Mouse (Mus musculus) G1E (cell line): ENCODE measurements around the gene Eif4e2. TPM values are rescaled to one million over a fixed set of nuclear protein-coding genes. Genes with fewer than 3 reads are reported as not detected.

Experiments used
- ATAC-seq: 2 replicates; pipeline ENCODE4 v1.8.0; 2016; ENCODE audit warnings: mild to moderate bottlenecking; ENCODE audit not compliant: insufficient number of reproducible peaks, poor library complexity, low FRiP score, severe bottlenecking; ENCODE audit errors: extremely low read depth
- DNase-seq: peaks from one replicate; pipeline ENCODE4 v3.0.0; 2012; ENCODE audit warnings: low spot score
- H3K27me3 ChIP-seq: 2 replicates; pipeline ENCODE4 v1.6.1; 2012; ENCODE audit warnings: mild to moderate bottlenecking, low read length, inconsistent platforms; ENCODE audit not compliant: insufficient read depth
- H3K36me3 ChIP-seq: replicated peaks from 2 replicates; pipeline ENCODE3; 2012; ENCODE audit warnings: mild to moderate bottlenecking, inconsistent platforms
- H3K4me1 ChIP-seq: 2 replicates; pipeline ENCODE4 v1.6.1; 2012; ENCODE audit warnings: low read depth, low read length, inconsistent platforms, mixed read lengths; ENCODE audit not compliant: insufficient read depth
- H3K4me3 ChIP-seq: 2 replicates; pipeline ENCODE4 v1.5.1; 2012; ENCODE audit warnings: low read depth, mild to moderate bottlenecking, inconsistent platforms, low read length, moderate library complexity, mixed read lengths
- H3K9me3 ChIP-seq: replicated peaks from 2 replicates; pipeline ENCODE4 v1.6.1; 2012; ENCODE audit warnings: inconsistent platforms
- CTCF ChIP-seq: IDR thresholded peaks from 2 replicates; pipeline ENCODE4 v1.5.1; 2012; ENCODE audit warnings: low read depth, low read length, inconsistent platforms, mixed read lengths
- GATA1 ChIP-seq: IDR thresholded peaks from 2 replicates; pipeline ENCODE4 v1.6.1; 2012; ENCODE audit warnings: borderline replicate concordance, low read length, inconsistent platforms, mixed read lengths
- GATA2 ChIP-seq: IDR thresholded peaks from 2 replicates; pipeline ENCODE4 v1.6.1; 2012; ENCODE audit warnings: low read depth, low read length, inconsistent platforms, borderline replicate concordance
- POLR2AphosphoS5 ChIP-seq: IDR thresholded peaks from 2 replicates; pipeline ENCODE4 v1.6.1; 2012; ENCODE audit warnings: low read depth, low read length, inconsistent platforms; ENCODE audit not compliant: insufficient replicate concordance
- TAL1 ChIP-seq: conservative IDR thresholded peaks from 2 replicates; pipeline ENCODE4 v1.6.1; 2012; ENCODE audit warnings: low read depth, low read length, inconsistent platforms, mixed read lengths
- polyA plus RNA-seq: library from polyadenylated mRNA; stranded (reverse); fragments of >175 nt; gene quantifications from 2 replicates; pipeline ENCODE4 v1.2.3, GENCODE M21; 2012
- total RNA-seq, 2 experiments: library from RNA; stranded (forward) in 1 of 2; stranded (reverse) in 1 of 2; fragments of 200-1000 nt in 1 of 2; fragments of >200 nt in 1 of 2; fragmentation: Nextera tagmentation in 1 of 2; gene quantifications; 2 replicates each; pipeline ENCODE4 v1.2.3; 2014 to 2017

Gene Eif4e2
- total and polyA plus RNA-seq, 3 experiments, result 36.0 to 265 (median 104) TPM

DNA sequence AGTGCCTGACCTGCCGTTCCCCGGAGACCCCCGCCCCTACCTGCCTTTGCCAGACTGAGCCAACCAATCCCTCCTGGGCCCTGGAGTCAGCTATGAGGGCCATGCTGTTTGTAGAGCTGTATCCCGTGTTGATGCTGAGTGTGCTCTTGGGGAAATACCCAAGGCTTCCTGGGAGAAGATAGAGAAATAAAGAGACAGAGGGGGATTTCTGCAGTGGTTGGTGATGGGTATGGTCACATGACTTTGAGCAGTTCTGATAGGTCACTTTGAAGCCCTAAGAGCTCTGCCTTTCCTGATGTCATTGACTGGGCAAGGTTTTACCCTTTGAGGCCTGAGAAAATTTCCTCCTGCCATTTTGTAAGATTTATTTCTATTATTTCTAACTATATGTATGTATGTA is 2.3 kb upstream of the Eif4e2 start:
- TF ChIP-seq TAL1, result no peak
- H3K4me3 ChIP-seq, result no peak overlapping the region
- H3K27me3 ChIP-seq, result peaks cover 20% of the 10 kb centered on the region
- no peak for DNase-seq
- no peak for ATAC-seq
- peaks cover 29% of the 10 kb centered on the region for H3K4me1 ChIP-seq
- H3K9me3 ChIP-seq, result no peaks in the 10 kb centered on the region
- peaks cover 17% of the 10 kb centered on the region for H3K36me3 ChIP-seq

DNA sequence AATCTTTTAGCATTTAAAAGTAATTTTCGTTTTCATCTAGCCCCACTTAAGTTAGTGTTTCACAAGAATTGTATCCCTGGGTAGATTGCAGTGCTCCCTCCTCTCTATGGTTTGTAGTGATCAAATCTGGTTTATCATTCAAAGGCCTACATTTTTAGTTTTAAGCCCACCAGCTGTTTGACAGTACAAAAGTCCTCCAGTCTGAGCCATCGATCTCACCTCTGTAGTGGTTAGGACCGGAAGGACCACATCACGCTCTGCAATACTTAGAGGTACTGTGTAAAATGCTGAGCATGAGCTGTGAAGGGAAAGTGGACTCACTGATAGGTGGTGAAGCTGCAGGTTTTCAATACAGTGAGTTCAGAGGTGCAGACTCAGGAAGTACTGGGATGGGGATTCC is 1.0 kb downstream of the Eif4e2 start:
- Histone ChIP-seq H3K36me3 (peaks cover 46% of the 10 kb centered on the region), H3K4me3 (peak overlapping the region; percentile 80), H3K27me3 (no peaks in the 10 kb centered on the region; the same call in 1 of the 2 replicates), H3K4me1 (peaks cover 45% of the 10 kb centered on the region), H3K9me3 (no peaks in the 10 kb centered on the region)
- DNase-seq (no peak), ATAC-seq (no peak)
- TF ChIP-seq GATA1, result no peak
- TF ChIP-seq POLR2AphosphoS5, result no peak
- TF ChIP-seq CTCF, result no peak
- no peak for TF ChIP-seq TAL1
- TF ChIP-seq GATA2, result no peak

GRCm38 (mm10) chr1:87217938-87218337 is 4.2 kb downstream of the Eif4e2 start:
- Histone ChIP-seq H3K4me1 (peaks cover 42% of the 10 kb centered on the region), H3K27me3 (no peaks in the 10 kb centered on the region), H3K9me3 (no peaks in the 10 kb centered on the region), H3K4me3 (no peak overlapping the region), H3K36me3 (peaks cover 72% of the 10 kb centered on the region)
- DNase-seq (no peak), ATAC-seq (no peak)
- TF ChIP-seq TAL1 (no peak), GATA1 (no peak), POLR2AphosphoS5 (no peak), GATA2 (no peak), CTCF (no peak)

GRCm38 (mm10) chr1:87225739-87226138 is 12.0 kb downstream of the Eif4e2 start:
- Histone ChIP-seq H3K4me1 (no peaks in the 10 kb centered on the region), H3K9me3 (no peaks in the 10 kb centered on the region), H3K36me3 (peaks cover 99% of the 10 kb centered on the region), H3K4me3 (no peak overlapping the region), H3K27me3 (no peaks in the 10 kb centered on the region)
- ATAC-seq, result no peak
- TF ChIP-seq TAL1, result no peak
- TF ChIP-seq POLR2AphosphoS5, result no peak
- TF ChIP-seq GATA1, result no peak
- TF ChIP-seq CTCF, result no peak
- no peak for TF ChIP-seq GATA2
- no peak for DNase-seq

- peaks cover 97% of the 10 kb centered on the region for H3K36me3 ChIP-seq
- H3K27me3 ChIP-seq, result no peaks in the 10 kb centered on the region
- no peaks in the 10 kb centered on the region for H3K9me3 ChIP-seq
- ATAC-seq (no peak), DNase-seq (no peak)
- TF ChIP-seq TAL1 (no peak), CTCF (no peak), GATA1 (no peak), POLR2AphosphoS5 (no peak), GATA2 (no peak)
- H3K4me1 ChIP-seq, result no peaks in the 10 kb centered on the region
- no peak overlapping the region for H3K4me3 ChIP-seq
Observed at GRCm38 (mm10) chr1:87226409-87227159, 12.9 kb downstream of the Eif4e2 start.

DNA sequence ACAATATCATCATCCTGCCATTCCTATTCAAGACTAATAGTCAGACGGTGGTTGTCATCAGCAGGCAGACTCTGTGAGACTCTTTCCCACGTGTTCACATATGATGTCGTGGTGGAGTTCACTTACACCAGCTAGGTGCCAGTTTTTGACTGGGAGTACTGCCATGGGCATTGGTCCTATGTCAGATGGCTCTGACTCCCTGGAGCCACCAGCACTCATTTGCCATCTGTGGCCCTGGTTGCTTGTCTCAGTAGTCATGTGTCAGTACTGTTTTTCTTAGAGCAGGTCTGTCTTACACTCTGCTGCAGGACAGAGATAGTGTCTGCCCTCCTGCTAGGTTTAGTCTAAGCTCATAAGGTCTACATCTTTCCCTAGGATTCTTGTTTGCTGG is 13.4 kb downstream of the Eif4e2 start:
- H3K4me3 ChIP-seq, result no peak overlapping the region
- peaks cover 4% of the 10 kb centered on the region for H3K4me1 ChIP-seq
- DNase-seq (no peak), ATAC-seq (no peak)
- H3K27me3 ChIP-seq, result no peaks in the 10 kb centered on the region
- H3K36me3 ChIP-seq, result peaks cover 97% of the 10 kb centered on the region
- no peaks in the 10 kb centered on the region for H3K9me3 ChIP-seq
- TF ChIP-seq GATA1 (no peak), CTCF (no peak), GATA2 (no peak), TAL1 (no peak)

DNA sequence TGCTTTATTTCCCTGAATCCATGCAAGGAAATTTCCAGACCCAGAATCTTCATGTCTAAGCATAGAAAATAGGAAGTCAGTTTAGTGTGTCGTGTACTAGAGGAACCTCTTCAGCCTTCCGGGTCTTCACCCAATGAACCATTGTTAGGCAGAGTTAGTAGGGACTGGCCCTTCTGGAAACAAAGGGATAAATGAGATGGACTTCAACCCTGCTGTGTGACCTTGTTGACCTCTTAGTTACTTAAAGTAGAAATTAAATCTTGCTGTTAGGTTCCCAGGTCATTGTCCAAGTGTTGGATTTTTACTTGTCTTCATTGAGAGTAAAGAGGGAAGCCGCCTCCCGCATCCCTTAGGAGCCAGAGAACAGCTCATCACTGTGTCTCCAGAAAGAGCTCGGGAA is 16.9 kb downstream of the Eif4e2 start:
- H3K36me3 ChIP-seq, result peaks cover 98% of the 10 kb centered on the region
- no peaks in the 10 kb centered on the region for H3K9me3 ChIP-seq
- H3K4me1 ChIP-seq, result peaks cover 17% of the 10 kb centered on the region
- no peak overlapping the region for H3K4me3 ChIP-seq
- ATAC-seq, result no peak
- TF ChIP-seq CTCF, result no peak
- no peak for TF ChIP-seq GATA2
- no peak for TF ChIP-seq POLR2AphosphoS5
- no peak for TF ChIP-seq TAL1
- TF ChIP-seq GATA1, result no peak
- H3K27me3 ChIP-seq, result no peaks in the 10 kb centered on the region
- DNase-seq, result no peak
